Mouse (Mus musculus) G1E (cell line): ENCODE results near the gene Tax1bp3.

ENCODE experiments used
- CTCF ChIP-seq: IDR thresholded peaks from 2 replicates; pipeline ENCODE4 v1.5.1; 2012; ENCODE audit warnings: low read depth, low read length, inconsistent platforms, mixed read lengths
- GATA1 ChIP-seq: IDR thresholded peaks from 2 replicates; pipeline ENCODE4 v1.6.1; 2012; ENCODE audit warnings: borderline replicate concordance, low read length, inconsistent platforms, mixed read lengths
- POLR2AphosphoS5 ChIP-seq: IDR thresholded peaks from 2 replicates; pipeline ENCODE4 v1.6.1; 2012; ENCODE audit warnings: low read depth, low read length, inconsistent platforms; ENCODE audit not compliant: insufficient replicate concordance

- peak; percentile 65 for TF ChIP-seq CTCF
- no peak for TF ChIP-seq POLR2AphosphoS5
- TF ChIP-seq GATA1, result no peak
Measured at GRCm38 (mm10) chr11:73137591-73138501, 39.0 kb upstream of the Tax1bp3 start, which contains the start of gene Haspin.
